Mouse (Mus musculus): ENCODE results near the gene Il34. TPM values are rescaled to one million over a fixed set of nuclear protein-coding genes. Genes with fewer than 3 reads are reported as not detected.

Il34 gene
- polyA plus RNA-seq, 1 experiment from 2014 or later = 0.36 TPM

GRCm38 (mm10) chr8:110813081-110813812, 7.5 kb upstream of the Il34 start:
- Histone ChIP-seq H3K4me3 (ENCODE audit: low read depth, low read length) (no peak overlapping the region), H3K9me3 (replicated peaks; ENCODE audit: control insufficient read depth, low read length) (no peaks in the 10 kb centered on the region), H3K9ac (ENCODE audit: low read depth, low read length) (no peak overlapping the region), H3K27me3 (ENCODE audit: control insufficient read depth, insufficient read depth, low read length) (no peaks in the 10 kb centered on the region), H3K4me1 (ENCODE audit: control insufficient read depth, insufficient read depth, low read length) (peaks cover 6% of the 10 kb centered on the region; the same call in 1 of the 2 replicates), H3K36me3 (ENCODE audit: control insufficient read depth, insufficient read depth, low read length) (peaks cover 75% of the 10 kb centered on the region), H3K27ac (ENCODE audit: low read depth, low read length) (no peak overlapping the region), H3K4me2 (no peak overlapping the region)
- no peak for ATAC-seq (replicated peaks; ENCODE audit: insufficient number of reproducible peaks, low FRiP score, low TSS enrichment)
- 94% methylated on average over 7 of the region's 7 CpGs for WGBS (ENCODE audit: insufficient replicate concordance)

GRCm38 (mm10) chr8:110812349-110813080, 6.8 kb upstream of the Il34 start:
- no peak overlapping the region for H3K4me3 ChIP-seq (ENCODE audit: low read depth, low read length)
- H3K27me3 ChIP-seq (ENCODE audit: control insufficient read depth, insufficient read depth, low read length) = no peaks in the 10 kb centered on the region
- 92% methylated on average over 7 of the region's 7 CpGs for WGBS (ENCODE audit: insufficient replicate concordance)
- no peak for ATAC-seq (replicated peaks; ENCODE audit: insufficient number of reproducible peaks, low FRiP score, low TSS enrichment)
- H3K4me1 ChIP-seq (ENCODE audit: control insufficient read depth, insufficient read depth, low read length) = peaks cover 6% of the 10 kb centered on the region; the same call in 1 of the 2 replicates
- peaks cover 67% of the 10 kb centered on the region for H3K36me3 ChIP-seq (ENCODE audit: control insufficient read depth, insufficient read depth, low read length)
- H3K4me2 ChIP-seq = no peak overlapping the region
- H3K9me3 ChIP-seq (replicated peaks; ENCODE audit: control insufficient read depth, low read length) = no peaks in the 10 kb centered on the region
- no peak overlapping the region for H3K9ac ChIP-seq (ENCODE audit: low read depth, low read length)
- H3K27ac ChIP-seq (ENCODE audit: low read depth, low read length) = no peak overlapping the region

GRCm38 (mm10) chr8:110811793-110812192, 6.1 kb upstream of the Il34 start:
- Histone ChIP-seq H3K9me3 (replicated peaks; ENCODE audit: control insufficient read depth, low read length) (no peaks in the 10 kb centered on the region), H3K4me2 (no peak overlapping the region), H3K27me3 (ENCODE audit: control insufficient read depth, insufficient read depth, low read length) (no peaks in the 10 kb centered on the region), H3K9ac (ENCODE audit: low read depth, low read length) (no peak overlapping the region), H3K4me1 (ENCODE audit: control insufficient read depth, insufficient read depth, low read length) (peaks cover 6% of the 10 kb centered on the region; the same call in 1 of the 2 replicates), H3K36me3 (ENCODE audit: control insufficient read depth, insufficient read depth, low read length) (peaks cover 64% of the 10 kb centered on the region), H3K4me3 (ENCODE audit: low read depth, low read length) (no peak overlapping the region), H3K27ac (ENCODE audit: low read depth, low read length) (no peak overlapping the region)
- no peak for ATAC-seq (replicated peaks; ENCODE audit: insufficient number of reproducible peaks, low FRiP score, low TSS enrichment)
- 84% methylated on average over 7 of the region's 7 CpGs for WGBS (ENCODE audit: insufficient replicate concordance)

- Histone ChIP-seq H3K4me2 (no peak overlapping the region), H3K27ac (ENCODE audit: low read depth, low read length) (no peak overlapping the region), H3K4me1 (ENCODE audit: control insufficient read depth, insufficient read depth, low read length) (peaks cover 6% of the 10 kb centered on the region; the same call in 1 of the 2 replicates), H3K9me3 (replicated peaks; ENCODE audit: control insufficient read depth, low read length) (no peaks in the 10 kb centered on the region), H3K36me3 (ENCODE audit: control insufficient read depth, insufficient read depth, low read length) (peaks cover 59% of the 10 kb centered on the region), H3K27me3 (ENCODE audit: control insufficient read depth, insufficient read depth, low read length) (no peaks in the 10 kb centered on the region), H3K4me3 (ENCODE audit: low read depth, low read length) (no peak overlapping the region), H3K9ac (ENCODE audit: low read depth, low read length) (no peak overlapping the region)
- ATAC-seq (replicated peaks; ENCODE audit: insufficient number of reproducible peaks, low FRiP score, low TSS enrichment) = no peak
- WGBS (ENCODE audit: insufficient replicate concordance) = 94% methylated on average over 3 of the region's 3 CpGs
Measured at GRCm38 (mm10) chr8:110811116-110811515, 5.4 kb upstream of the Il34 start.

GRCm38 (mm10) chr8:110810481-110811065, 4.8 kb upstream of the Il34 start:
- no peak overlapping the region for H3K9ac ChIP-seq (ENCODE audit: low read depth, low read length)
- peaks cover 54% of the 10 kb centered on the region for H3K36me3 ChIP-seq (ENCODE audit: control insufficient read depth, insufficient read depth, low read length)
- no peak overlapping the region for H3K27ac ChIP-seq (ENCODE audit: low read depth, low read length)
- no peak overlapping the region for H3K4me2 ChIP-seq
- ATAC-seq (replicated peaks; ENCODE audit: insufficient number of reproducible peaks, low FRiP score, low TSS enrichment) = no peak
- 88% methylated on average over 7 of the region's 7 CpGs for WGBS (ENCODE audit: insufficient replicate concordance)
- no peaks in the 10 kb centered on the region for H3K27me3 ChIP-seq (ENCODE audit: control insufficient read depth, insufficient read depth, low read length)
- H3K4me1 ChIP-seq (ENCODE audit: control insufficient read depth, insufficient read depth, low read length) = peaks cover 6% of the 10 kb centered on the region; the same call in 1 of the 2 replicates
- H3K9me3 ChIP-seq (replicated peaks; ENCODE audit: control insufficient read depth, low read length) = no peaks in the 10 kb centered on the region
- H3K4me3 ChIP-seq (ENCODE audit: low read depth, low read length) = no peak overlapping the region

- 32% methylated on average over 2 of the region's 2 CpGs for WGBS (ENCODE audit: insufficient replicate concordance)
- Histone ChIP-seq H3K27ac (ENCODE audit: low read depth, low read length) (no peak overlapping the region), H3K9me3 (replicated peaks; ENCODE audit: control insufficient read depth, low read length) (no peaks in the 10 kb centered on the region)
Measured at GRCm38 (mm10) chr8:110809831-110810230, 4.1 kb upstream of the Il34 start.

GRCm38 (mm10) chr8:110808495-110809472, 3.1 kb upstream of the Il34 start:
- Histone ChIP-seq H3K9ac (ENCODE audit: low read depth, low read length) (no peak overlapping the region), H3K4me3 (ENCODE audit: low read depth, low read length) (no peak overlapping the region), H3K9me3 (replicated peaks; ENCODE audit: control insufficient read depth, low read length) (no peaks in the 10 kb centered on the region), H3K27me3 (ENCODE audit: control insufficient read depth, insufficient read depth, low read length) (no peaks in the 10 kb centered on the region), H3K27ac (ENCODE audit: low read depth, low read length) (no peak overlapping the region; the same call in 1 of the 2 replicates), H3K4me1 (ENCODE audit: control insufficient read depth, insufficient read depth, low read length) (peaks cover 6% of the 10 kb centered on the region; the same call in 1 of the 2 replicates), H3K36me3 (ENCODE audit: control insufficient read depth, insufficient read depth, low read length) (peaks cover 36% of the 10 kb centered on the region), H3K4me2 (no peak overlapping the region)
- no peak; the same call in 1 of the 2 replicates for ATAC-seq (replicated peaks; ENCODE audit: insufficient number of reproducible peaks, low FRiP score, low TSS enrichment)
- 49% methylated on average over 13 of the region's 13 CpGs for WGBS (ENCODE audit: insufficient replicate concordance)

More at GRCm38 (mm10) chr8:110809831-110810230, 4.1 kb upstream of the Il34 start:
- Histone ChIP-seq H3K4me1 (ENCODE audit: control insufficient read depth, insufficient read depth, low read length) (peaks cover 6% of the 10 kb centered on the region; the same call in 1 of the 2 replicates), H3K27me3 (ENCODE audit: control insufficient read depth, insufficient read depth, low read length) (no peaks in the 10 kb centered on the region), H3K9ac (ENCODE audit: low read depth, low read length) (no peak overlapping the region), H3K4me3 (ENCODE audit: low read depth, low read length) (no peak overlapping the region), H3K36me3 (ENCODE audit: control insufficient read depth, insufficient read depth, low read length) (peaks cover 47% of the 10 kb centered on the region), H3K4me2 (no peak overlapping the region)
- no peak for ATAC-seq (replicated peaks; ENCODE audit: insufficient number of reproducible peaks, low FRiP score, low TSS enrichment)

GRCm38 (mm10) chr8:110806146-110806545, 422 bp upstream of the Il34 start:
- Histone ChIP-seq H3K4me3 (ENCODE audit: low read depth, low read length) (no peak overlapping the region), H3K36me3 (ENCODE audit: control insufficient read depth, insufficient read depth, low read length) (peaks cover 12% of the 10 kb centered on the region), H3K4me2 (no peak overlapping the region), H3K9me3 (replicated peaks; ENCODE audit: control insufficient read depth, low read length) (no peaks in the 10 kb centered on the region), H3K4me1 (ENCODE audit: control insufficient read depth, insufficient read depth, low read length) (peaks cover 6% of the 10 kb centered on the region; the same call in 1 of the 2 replicates), H3K9ac (ENCODE audit: low read depth, low read length) (no peak overlapping the region), H3K27me3 (ENCODE audit: control insufficient read depth, insufficient read depth, low read length) (no peaks in the 10 kb centered on the region), H3K27ac (ENCODE audit: low read depth, low read length) (no peak overlapping the region)
- WGBS (ENCODE audit: insufficient replicate concordance) = 71% methylated on average over 1 of the region's 1 CpGs
- ATAC-seq (replicated peaks; ENCODE audit: insufficient number of reproducible peaks, low FRiP score, low TSS enrichment) = no peak
